Mouse (Mus musculus) ES-Bruce4 (cell line): ENCODE results near the gene Pou6f2. TPM values are rescaled to one million over a fixed set of nuclear protein-coding genes. Genes with fewer than 3 reads are reported as not detected.

ENCODE experiments used
- H3K27ac ChIP-seq: 2 replicates; pipeline ENCODE4 v1.5.1; 2012; ENCODE audit warnings: low read length, inconsistent platforms; ENCODE audit not compliant: insufficient read depth
- H3K27me3 ChIP-seq: 2 replicates; pipeline ENCODE4 v1.6.1; 2012; ENCODE audit warnings: mild to moderate bottlenecking, low read length, inconsistent platforms; ENCODE audit not compliant: control insufficient read depth, poor library complexity, insufficient read depth, severe bottlenecking
- H3K36me3 ChIP-seq: 2 replicates; pipeline ENCODE4 v1.6.1; 2012; ENCODE audit warnings: inconsistent platforms, mild to moderate bottlenecking, low read length, moderate library complexity; ENCODE audit not compliant: control insufficient read depth, poor library complexity, insufficient read depth, severe bottlenecking
- H3K4me1 ChIP-seq: one replicate; pipeline ENCODE4 v1.8.1; 2011; ENCODE audit warnings: low read length; ENCODE audit not compliant: control insufficient read depth, insufficient read depth
- H3K4me3 ChIP-seq: 2 replicates; pipeline ENCODE4 v1.5.1; 2011; ENCODE audit warnings: low read depth, mild to moderate bottlenecking, low read length
- H3K9ac ChIP-seq: 2 replicates; pipeline ENCODE4 v1.6.1; 2012; ENCODE audit warnings: low read depth, mild to moderate bottlenecking, inconsistent platforms; ENCODE audit not compliant: poor library complexity, severe bottlenecking
- H3K9me3 ChIP-seq: replicated peaks from 2 replicates; pipeline ENCODE4 v1.6.1; 2012; ENCODE audit warnings: mild to moderate bottlenecking, low read length, inconsistent platforms; ENCODE audit not compliant: control insufficient read depth, poor library complexity, insufficient read depth, severe bottlenecking
- CTCF ChIP-seq: IDR thresholded peaks from one replicate; pipeline ENCODE4 v1.8.1; 2011; ENCODE audit warnings: low read depth, low read length
- EP300 ChIP-seq: IDR thresholded peaks from 2 replicates; pipeline ENCODE4 v1.6.1; 2011; ENCODE audit warnings: low read depth, low read length; ENCODE audit not compliant: insufficient read depth
- POLR2A ChIP-seq: IDR thresholded peaks from one replicate; pipeline ENCODE4 v1.8.1; 2011; ENCODE audit warnings: low read length; ENCODE audit not compliant: insufficient read depth
- polyA plus RNA-seq: library from polyadenylated mRNA; stranded (reverse); fragments of >200 nt; gene quantifications from 2 replicates; pipeline ENCODE4 v1.2.4, GENCODE M21; 2011; ENCODE audit warnings: low read depth; ENCODE audit not compliant: missing spikeins, insufficient read depth, insufficient read length

Gene Pou6f2
- polyA plus RNA-seq, 1 experiment, result not detected

GRCm38 (mm10) chr13:18174003-18174402, 223.5 kb downstream of the Pou6f2 start:
- H3K36me3 ChIP-seq, result no peaks in the 10 kb centered on the region
- no peak overlapping the region for H3K9ac ChIP-seq
- H3K4me3 ChIP-seq, result no peak overlapping the region
- TF ChIP-seq CTCF (peak; percentile 63), EP300 (no peak), POLR2A (no peak)
- H3K27ac ChIP-seq, result no peak overlapping the region
- no peaks in the 10 kb centered on the region for H3K9me3 ChIP-seq
- no peaks in the 10 kb centered on the region for H3K4me1 ChIP-seq
- H3K27me3 ChIP-seq, result no peaks in the 10 kb centered on the region

GRCm38 (mm10) chr13:18173021-18173420, 224.5 kb downstream of the Pou6f2 start:
- Histone ChIP-seq H3K9me3 (no peaks in the 10 kb centered on the region), H3K4me3 (no peak overlapping the region)
- TF ChIP-seq POLR2A (no peak), CTCF (no peak), EP300 (no peak)

GRCm38 (mm10) chr13:18172334-18172733, 225.2 kb downstream of the Pou6f2 start:
- Histone ChIP-seq H3K4me1 (no peaks in the 10 kb centered on the region), H3K9ac (no peak overlapping the region), H3K36me3 (no peaks in the 10 kb centered on the region), H3K27me3 (no peaks in the 10 kb centered on the region), H3K4me3 (no peak overlapping the region), H3K27ac (no peak overlapping the region), H3K9me3 (no peaks in the 10 kb centered on the region)
- TF ChIP-seq POLR2A, result no peak
- no peak for TF ChIP-seq CTCF

More at GRCm38 (mm10) chr13:18173021-18173420, 224.5 kb downstream of the Pou6f2 start:
- Histone ChIP-seq H3K4me1 (no peaks in the 10 kb centered on the region), H3K27me3 (no peaks in the 10 kb centered on the region), H3K36me3 (no peaks in the 10 kb centered on the region), H3K9ac (no peak overlapping the region), H3K27ac (no peak overlapping the region)

- no peak for TF ChIP-seq CTCF
- Histone ChIP-seq H3K4me3 (no peak overlapping the region), H3K9me3 (no peaks in the 10 kb centered on the region), H3K27me3 (no peaks in the 10 kb centered on the region; the same call in 1 of the 2 replicates), H3K4me1 (no peaks in the 10 kb centered on the region), H3K36me3 (no peaks in the 10 kb centered on the region), H3K27ac (no peak overlapping the region), H3K9ac (no peak overlapping the region)
These were observed 233.3 kb downstream of the Pou6f2 start for GRCm38 (mm10) chr13:18164182-18164581.

- H3K27me3 ChIP-seq, result no peaks in the 10 kb centered on the region; the same call in 1 of the 2 replicates
- no peaks in the 10 kb centered on the region for H3K9me3 ChIP-seq
- no peak overlapping the region for H3K9ac ChIP-seq
- H3K27ac ChIP-seq, result no peak overlapping the region
- no peaks in the 10 kb centered on the region for H3K36me3 ChIP-seq
- TF ChIP-seq EP300 (no peak), CTCF (no peak), POLR2A (no peak)
- no peaks in the 10 kb centered on the region for H3K4me1 ChIP-seq
- no peak overlapping the region for H3K4me3 ChIP-seq
These were observed 236.9 kb downstream of the Pou6f2 start for GRCm38 (mm10) chr13:18160566-18160965.

- TF ChIP-seq EP300 (no peak), CTCF (no peak), POLR2A (no peak)
- Histone ChIP-seq H3K9ac (no peak overlapping the region), H3K36me3 (no peaks in the 10 kb centered on the region), H3K4me3 (no peak overlapping the region), H3K27ac (no peak overlapping the region), H3K4me1 (no peaks in the 10 kb centered on the region), H3K9me3 (no peaks in the 10 kb centered on the region), H3K27me3 (no peaks in the 10 kb centered on the region)
These were observed 243.4 kb downstream of the Pou6f2 start for GRCm38 (mm10) chr13:18153949-18154582.
